Mouse (Mus musculus) thymus, adult 2 months (tissue): ENCODE data around the gene Uhrf1bp1.

ENCODE experiments used
- CTCF ChIP-seq: fragments of 200-500 bp; IDR thresholded peaks from 2 replicates; pipeline ENCODE4 v1.5.1; 2012; ENCODE audit warnings: mild to moderate bottlenecking, control low read depth, low read length, moderate library complexity, borderline replicate concordance; ENCODE audit not compliant: control insufficient read depth, poor library complexity, insufficient read depth; ENCODE audit errors: extremely low read depth
- POLR2A ChIP-seq: fragments of 200-500 bp; IDR thresholded peaks from 2 replicates; pipeline ENCODE4 v1.6.1; 2012; ENCODE audit warnings: mild to moderate bottlenecking, low read length, control low read depth, moderate library complexity; ENCODE audit not compliant: control insufficient read depth, poor library complexity, insufficient read depth; ENCODE audit errors: extremely low read depth

GRCm38 (mm10) chr17:27865461-27865860 lies 9.2 kb downstream of the Uhrf1bp1 start:
- no peak for TF ChIP-seq POLR2A
- TF ChIP-seq CTCF: no peak
